21 mouse cellular contexts compared by ENCODE assay signal in genomic region chr1:178576926-178577325, GRCm38 (mm10). TPM values are rescaled to one million over a fixed set of nuclear protein-coding genes. Genes with fewer than 3 reads are reported as not detected.
DNase-seq lines count a peak whose midpoint lies in the region; ATAC-seq and TF ChIP-seq lines count a peak whose summit lies in the region.
"Had no signal": no experiment of that assay in that cellular context is flagged by ENCODE, and none has a peak within 500 bp of the region (broad histone marks: within the 10 kb centered on the region; RNA-seq: fewer than 3 reads in every experiment).

No protein-coding gene starts in this region.

- H3ac ChIP-seq in C2C12 (ENCODE audit: control insufficient read depth, insufficient read length, low read depth) (no peak overlapping the region), myocyte (ENCODE audit: control insufficient read depth, insufficient read length) (no peak overlapping the region)

- peaks cover 3% of the 10 kb centered on the region; the same call in 1 of the 2 replicates for H3K36me3 ChIP-seq in heart, embryonic 16.5 days (ENCODE audit: control insufficient read depth, insufficient read depth)
- no peaks in the 10 kb centered on the region for H3K36me3 ChIP-seq in C2C12 (ENCODE audit: control insufficient read depth, insufficient read depth)
- no peaks in the 10 kb centered on the region for H3K36me3 ChIP-seq in myocyte (ENCODE audit: control insufficient read depth, insufficient read depth)
- H3K36me3 ChIP-seq: forebrain, embryonic 12.5 days; hindbrain, embryonic 15.5 days had no signal

- no peak for DNase-seq in heart, adult 9 months (ENCODE audit: low spot score in 2 of 2)
- peak; percentile 41 for DNase-seq in NIH3T3 (ENCODE audit: low read depth)
- DNase-seq in right cerebral cortex, adult 2 months (ENCODE audit: low spot score in 2 of 2), result no peak
- DNase-seq: adrenal gland, adult 2 months; cerebellum, adult 18-20 months; cerebellum, adult 9-11 months; cerebellum, postnatal 36 days; gastrocnemius, postnatal 36 days; heart, adult 11 months; kidney, adult 2 months had no signal

- no peak overlapping the region for H3K9ac ChIP-seq in heart, embryonic 16.5 days (ENCODE audit: low read length)
- H3K9ac ChIP-seq: forebrain, embryonic 12.5 days; heart, embryonic 15.5 days; hindbrain, embryonic 15.5 days; kidney, embryonic 15.5 days had no signal

- H3K9me3 ChIP-seq in heart, embryonic 16.5 days (replicated peaks; ENCODE audit: control insufficient read depth, low read length), result peaks cover 8% of the 10 kb centered on the region
- H3K9me3 ChIP-seq: heart, embryonic 15.5 days; hindbrain, embryonic 15.5 days; kidney, embryonic 15.5 days had no signal

- H3K27me3 ChIP-seq in heart, embryonic 16.5 days (ENCODE audit: control insufficient read depth, insufficient read depth, low read length), result no peaks in the 10 kb centered on the region
- H3K27me3 ChIP-seq in C2C12 (ENCODE audit: control insufficient read depth, insufficient read depth, insufficient read length), result no peaks in the 10 kb centered on the region
- H3K27me3 ChIP-seq in myocyte (ENCODE audit: control insufficient read depth, insufficient read depth, insufficient read length), result no peaks in the 10 kb centered on the region
- H3K27me3 ChIP-seq: heart, embryonic 15.5 days; hindbrain, embryonic 15.5 days; kidney, embryonic 15.5 days had no signal

- TF ChIP-seq CTCF in C2C12 (IDR thresholded peaks at IDR 0.05; ENCODE audit: control insufficient read depth, insufficient read depth, insufficient read length), result no peak

- H3K4me3 ChIP-seq in heart, embryonic 16.5 days (ENCODE audit: low read length), result no peak overlapping the region
- H3K4me3 ChIP-seq in C2C12 (ENCODE audit: insufficient read depth, poor library complexity, severe bottlenecking), result no peak overlapping the region
- H3K4me3 ChIP-seq in myocyte, result no peak overlapping the region
- H3K4me3 ChIP-seq: forebrain, embryonic 12.5 days; heart, embryonic 15.5 days; hindbrain, embryonic 15.5 days; kidney, embryonic 15.5 days had no signal

- H3K79me2 ChIP-seq in C2C12 (ENCODE audit: control insufficient read depth, insufficient read depth) (no peaks in the 10 kb centered on the region), myocyte (ENCODE audit: control insufficient read depth, insufficient read depth) (peaks cover 4% of the 10 kb centered on the region)

- H3K4me2 ChIP-seq in heart, embryonic 16.5 days (ENCODE audit: low read depth, low read length), result no peak overlapping the region
- H3K4me2 ChIP-seq in myocyte (ENCODE audit: low read depth), result peak overlapping the region; percentile 26
- H3K4me2 ChIP-seq: forebrain, embryonic 12.5 days; heart, embryonic 11.5 days; heart, embryonic 15.5 days; hindbrain, embryonic 15.5 days; kidney, embryonic 15.5 days had no signal

- H3K79me3 ChIP-seq in C2C12 (ENCODE audit: low read depth), result peaks cover 2% of the 10 kb centered on the region

- 69% methylated on average over 3 of the region's 3 CpGs for WGBS in heart, embryonic 16.5 days

- no peak overlapping the region for H3K27ac ChIP-seq in heart, embryonic 16.5 days (ENCODE audit: low read length)
- H3K27ac ChIP-seq: forebrain, embryonic 12.5 days; heart, embryonic 15.5 days; hindbrain, embryonic 15.5 days; kidney, embryonic 15.5 days had no signal

- TF ChIP-seq POLR2A in myocyte (IDR thresholded peaks at IDR 0.05; ENCODE audit: insufficient read length, low read depth), result no peak

- ATAC-seq in heart, embryonic 16.5 days (replicated peaks; ENCODE audit: extremely low read depth, insufficient read depth, low FRiP score), result peak; percentile 41; the same call in 1 of the 2 replicates
- no peak for ATAC-seq in frontal cortex, adult (ENCODE audit: low TSS enrichment)
- ATAC-seq: activated CD4-positive, CD25-positive, alpha-beta regulatory T cell, adult 4 months; intestine, embryonic 16.5 days had no signal

- H3K4me1 ChIP-seq in heart, embryonic 16.5 days (ENCODE audit: control insufficient read depth, insufficient read depth, low read length), result 0 out of 2 replicates have a peak, but pooled peaks cover 5% of the 10 kb centered on the region
- H3K4me1 ChIP-seq: kidney, embryonic 15.5 days had no signal

TF ChIP-seq in C2C12, 6 proteins besides CTCF, POLR2A, EP300 and RAD21:
- TF ChIP-seq USF1 (IDR thresholded peaks at IDR 0.05; ENCODE audit: low read depth) (no peak), CEBPB (IDR thresholded peaks at IDR 0.05; ENCODE audit: low read depth) (no peak), MYOD1 (IDR thresholded peaks at IDR 0.05; ENCODE audit: control insufficient read depth, insufficient read length, low read depth) (peak; percentile 39), FOSL1 (IDR thresholded peaks at IDR 0.05; ENCODE audit: insufficient read depth, low read length, poor library complexity, severe bottlenecking) (no peak), MYOG (IDR thresholded peaks at IDR 0.05; ENCODE audit: control insufficient read depth, extremely low read depth, insufficient read length) (no peak)

TF ChIP-seq in myocyte, 11 proteins besides CTCF, POLR2A, EP300 and RAD21:
- TF ChIP-seq POLR2AphosphoS2 (IDR thresholded peaks at IDR 0.05; ENCODE audit: insufficient read length, low read depth), result no peak
- no peak for TF ChIP-seq MYOD1 (IDR thresholded peaks at IDR 0.05; ENCODE audit: control insufficient read depth in 1 of 3, insufficient read length in 2 of 3, low read depth in 2 of 3)
- TF ChIP-seq MAX (IDR thresholded peaks at IDR 0.05; ENCODE audit: low read depth), result no peak
- no peak for TF ChIP-seq E2F4 (IDR thresholded peaks at IDR 0.05; ENCODE audit: insufficient read depth)
- TF ChIP-seq REST (IDR thresholded peaks at IDR 0.05; ENCODE audit: insufficient read depth, insufficient read length), result no peak
- TF ChIP-seq CEBPB (IDR thresholded peaks at IDR 0.05; ENCODE audit: insufficient read depth, poor library complexity, severe bottlenecking), result no peak
- no peak for TF ChIP-seq MYOG (IDR thresholded peaks at IDR 0.05; ENCODE audit: control insufficient read depth in 1 of 3, insufficient read depth in 1 of 3, insufficient read length in 2 of 3, low read depth in 2 of 3)
- TF ChIP-seq TCF12 (IDR thresholded peaks at IDR 0.05; ENCODE audit: insufficient read depth, poor library complexity, severe bottlenecking), result no peak
- no peak for TF ChIP-seq TCF3 (IDR thresholded peaks at IDR 0.05; ENCODE audit: insufficient read length, low read depth)
- TF ChIP-seq USF1 (IDR thresholded peaks at IDR 0.05; ENCODE audit: low read depth), result no peak
- no peak for TF ChIP-seq SRF (IDR thresholded peaks at IDR 0.05; ENCODE audit: control insufficient read depth, insufficient read length, low read depth)

RNA-seq across cellular contexts. Expression of gene Kif26b, which starts 48.0 kb away (rescaled TPM):
- 5.1 and 6.5 TPM in 2 replicates for polyA plus RNA-seq in heart, embryonic 16.5 days (2015; fragmentation: Nextera tagmentation; extraction: Ambion mirVana)
- polyA plus RNA-seq in C2C12 (2012; fragmentation: generic; extraction: Trizol) (1.8 TPM), myocyte (2012; fragmentation: generic; extraction: Trizol) (5.9 TPM)
- polyA plus RNA-seq: activated CD4-positive, CD25-positive, alpha-beta regulatory T cell, adult 4 months had no signal
